Mouse (Mus musculus): ENCODE results near the gene Mre11a. TPM values are rescaled to one million over a fixed set of nuclear protein-coding genes. Genes with fewer than 3 reads are reported as not detected.

The Mre11a gene
- total and polyA plus RNA-seq, 3 experiments: 27.7 to 47.3 (median 45.7) TPM

DNA sequence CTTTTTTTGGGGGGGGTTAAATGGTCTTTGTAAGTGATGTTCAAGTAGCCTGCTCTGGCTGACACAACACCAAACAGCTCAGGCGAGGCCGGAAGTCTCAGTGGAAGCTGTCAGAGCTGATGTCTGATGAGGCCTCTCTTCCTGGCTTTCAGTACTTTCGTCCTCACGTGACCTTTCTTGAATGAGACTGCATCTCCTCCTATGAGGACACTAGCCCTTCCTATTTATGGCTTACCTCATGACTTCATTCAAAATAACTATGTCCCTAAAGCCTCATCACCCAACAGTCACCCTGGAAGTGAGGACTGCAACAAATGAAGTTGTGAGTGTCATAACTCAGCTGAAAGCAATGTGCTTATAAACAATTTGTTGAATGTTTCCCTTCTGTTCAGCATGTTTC lies 100.2 kb downstream of the Mre11a start:
- no peak overlapping the region for H3K9ac ChIP-seq (ENCODE audit: insufficient read depth, low read depth)
- no peaks in the 10 kb centered on the region for H3K9me3 ChIP-seq (replicated peaks; ENCODE audit: low read length)
- no peaks in the 10 kb centered on the region for H3K27me3 ChIP-seq (replicated peaks)
- no peak for DNase-seq (ENCODE audit: extremely low read depth)
- no peak overlapping the region for H3K4me2 ChIP-seq (ENCODE audit: insufficient read depth, low read depth, poor library complexity, severe bottlenecking)
- no peak overlapping the region for H3K4me3 ChIP-seq (replicated peaks in 1 of 3; ENCODE audit: low read depth in 2 of 3, low read length in 2 of 3, poor library complexity in 1 of 3)
- TF ChIP-seq ZMIZ1 (IDR thresholded peaks at IDR 0.05; ENCODE audit: low read depth, low read length) (no peak), MXI1 (IDR thresholded peaks at IDR 0.05; ENCODE audit: low read depth, low read length) (no peak), NELFE (IDR thresholded peaks at IDR 0.05; ENCODE audit: low read depth, low read length) (no peak), ETS1 (conservative IDR thresholded peaks at IDR 0.05; ENCODE audit: low read depth, low read length) (no peak), USF1 (IDR thresholded peaks at IDR 0.05; ENCODE audit: low read depth, low read length) (no peak), RAD21 (IDR thresholded peaks at IDR 0.05; ENCODE audit: low read depth, low read length) (no peak), IRF4 (IDR thresholded peaks at IDR 0.05; ENCODE audit: low read depth, low read length) (no peak), UBTF (IDR thresholded peaks at IDR 0.05; ENCODE audit: low read depth, low read length) (no peak), ELF1 (IDR thresholded peaks at IDR 0.05; ENCODE audit: low read depth, low read length) (no peak), MAZ (IDR thresholded peaks at IDR 0.05; ENCODE audit: low read depth, low read length) (no peak), CHD1 (IDR thresholded peaks at IDR 0.05; ENCODE audit: low read depth, low read length) (no peak), CTCF (conservative IDR thresholded peaks at IDR 0.05 in 1 of 2, IDR thresholded peaks at IDR 0.05 in 1 of 2; ENCODE audit: low read depth in 2 of 2, low read length in 2 of 2) (no peak), SIN3A (IDR thresholded peaks at IDR 0.05; ENCODE audit: low read length) (no peak), TCF12 (IDR thresholded peaks at IDR 0.05; ENCODE audit: low read depth, low read length) (no peak), ZNF384 (IDR thresholded peaks at IDR 0.05; ENCODE audit: low read depth, low read length) (no peak), SMC3 (IDR thresholded peaks at IDR 0.05; ENCODE audit: low read depth, low read length) (no peak)
- H3K36me3 ChIP-seq (replicated peaks in 1 of 2; ENCODE audit: control insufficient read depth in 1 of 2, insufficient read depth in 1 of 2, low read length in 1 of 2): no peaks in the 10 kb centered on the region
- in situ Hi-C loops (cut with MboI; ENCODE audit: low pct_ligation_motif_present, low pct_unique_long_range_greater_than_20kb, low sequenced_read_pairs): no loop called here
- H3K27ac ChIP-seq (ENCODE audit: insufficient read depth, low read depth): no peak overlapping the region
- 0 out of 4 replicates have a peak, but pooled peaks cover 0 to 3% of the 10 kb centered on the region in 2 experiments for H3K4me1 ChIP-seq (ENCODE audit: control insufficient read depth in 1 of 2, insufficient read depth in 2 of 2)
- dilution Hi-C loops (cut with MboI; ENCODE audit: extremely low pct_ligation_motif_present, extremely low pct_unique_long_range_greater_than_20kb, low sequenced_read_pairs): no loop called here
- no peaks in the 10 kb centered on the region for H3K79me2 ChIP-seq (replicated peaks; ENCODE audit: control insufficient read depth, extremely low read depth, insufficient read depth, poor library complexity, severe bottlenecking)

DNA sequence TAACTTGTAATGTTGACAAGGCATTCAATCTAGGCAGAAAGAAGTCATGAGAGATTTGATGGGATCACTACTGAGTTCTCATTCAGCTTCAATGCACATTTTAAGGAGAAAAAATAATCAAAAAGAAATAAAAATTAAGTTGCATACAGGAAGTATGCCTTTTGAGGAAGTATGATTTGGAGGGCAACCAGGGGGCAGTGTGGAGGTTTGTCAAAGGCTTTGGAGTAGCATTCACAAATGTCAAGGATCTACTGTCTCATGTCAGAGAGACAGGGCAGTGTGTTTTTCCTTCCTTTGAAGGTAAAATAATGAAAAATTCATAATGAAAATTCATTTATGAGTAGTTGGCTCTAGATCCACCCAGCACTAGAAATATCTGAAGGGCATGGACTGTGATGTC lies 100.7 kb downstream of the Mre11a start:
- Histone ChIP-seq H3K27ac (ENCODE audit: insufficient read depth, low read depth) (no peak overlapping the region), H3K4me2 (ENCODE audit: insufficient read depth, low read depth, poor library complexity, severe bottlenecking) (no peak overlapping the region), H3K36me3 (replicated peaks in 1 of 2; ENCODE audit: control insufficient read depth in 1 of 2, insufficient read depth in 1 of 2, low read length in 1 of 2) (no peaks in the 10 kb centered on the region), H3K27me3 (replicated peaks) (no peaks in the 10 kb centered on the region), H3K4me1 (ENCODE audit: control insufficient read depth in 1 of 2, insufficient read depth in 2 of 2) (0 out of 4 replicates have a peak, but pooled peaks cover 0 to 3% of the 10 kb centered on the region in 2 experiments), H3K9ac (ENCODE audit: insufficient read depth, low read depth) (no peak overlapping the region), H3K79me2 (replicated peaks; ENCODE audit: control insufficient read depth, extremely low read depth, insufficient read depth, poor library complexity, severe bottlenecking) (no peaks in the 10 kb centered on the region), H3K4me3 (replicated peaks in 1 of 3; ENCODE audit: low read depth in 2 of 3, low read length in 2 of 3, poor library complexity in 1 of 3) (no peak overlapping the region), H3K9me3 (replicated peaks; ENCODE audit: low read length) (no peaks in the 10 kb centered on the region)
- no peak for DNase-seq (ENCODE audit: extremely low read depth)
- TF ChIP-seq POLR2A (IDR thresholded peaks at IDR 0.05; ENCODE audit: low read depth, low read length): no peak
- TF ChIP-seq RAD21 (IDR thresholded peaks at IDR 0.05; ENCODE audit: low read depth, low read length): peak; percentile 38
- peak; percentile 52 for TF ChIP-seq SMC3 (IDR thresholded peaks at IDR 0.05; ENCODE audit: low read depth, low read length)
- TF ChIP-seq ELF1 (IDR thresholded peaks at IDR 0.05; ENCODE audit: low read depth, low read length): peak; percentile 37; the same call in 1 of the 2 replicates
- TF ChIP-seq RCOR1 (conservative IDR thresholded peaks at IDR 0.05; ENCODE audit: low read depth, low read length): no peak
- TF ChIP-seq CTCF (conservative IDR thresholded peaks at IDR 0.05 in 1 of 2, IDR thresholded peaks at IDR 0.05 in 1 of 2; ENCODE audit: low read depth in 2 of 2, low read length in 2 of 2): peak in 1 of 2 experiments; percentile 49; a peak in 2 of 4 replicates
- no peak for TF ChIP-seq PAX5 (IDR thresholded peaks at IDR 0.05; ENCODE audit: low read length)
- TF ChIP-seq ZMIZ1 (IDR thresholded peaks at IDR 0.05; ENCODE audit: low read depth, low read length): no peak
- no peak for TF ChIP-seq HCFC1 (IDR thresholded peaks at IDR 0.05; ENCODE audit: low read depth, low read length)
- in situ Hi-C loops (cut with MboI; ENCODE audit: low pct_ligation_motif_present, low pct_unique_long_range_greater_than_20kb, low sequenced_read_pairs): no loop called here
- dilution Hi-C loops (cut with MboI; ENCODE audit: extremely low pct_ligation_motif_present, extremely low pct_unique_long_range_greater_than_20kb, low sequenced_read_pairs): no loop called here

Measured in CH12.LX (cell line).